Mouse (Mus musculus) lung, postnatal 4 days (tissue): Measurements from ENCODE around the gene Ctcf.

Experiments
- DNase-seq, 2 experiments: peaks; one replicate each; pipeline ENCODE4 v3.0.0; 2021

Gene Ctcf

GRCm38 (mm10) chr8:105657641-105658040 is 21.3 kb downstream of the Ctcf start:
- DNase-seq, result no peak

- peak in 1 of 2 experiments; percentile 26 for DNase-seq
These were observed 24.8 kb downstream of the Ctcf start for GRCm38 (mm10) chr8:105661167-105661566.

GRCm38 (mm10) chr8:105677891-105678290 is 41.5 kb downstream of the Ctcf start:
- no peak for DNase-seq

- DNase-seq, result no peak
These were observed 49.0 kb downstream of the Ctcf start for GRCm38 (mm10) chr8:105685325-105685724.

GRCm38 (mm10) chr8:105685796-105686308 is 49.5 kb downstream of the Ctcf start, which contains the start of gene Carmil2:
Gene Carmil2, plus strand, starts transcription at chr8:105686274.
- DNase-seq, result peak; percentile 70 to 86

GRCm38 (mm10) chr8:105686551-105686950 is 50.2 kb downstream of the Ctcf start:
- no peak for DNase-seq

GRCm38 (mm10) chr8:105687512-105687911 is 51.1 kb downstream of the Ctcf start:
- no peak for DNase-seq

- no peak for DNase-seq
These were observed 51.9 kb downstream of the Ctcf start for GRCm38 (mm10) chr8:105688242-105688752.

GRCm38 (mm10) chr8:105689256-105689982 is 53.1 kb downstream of the Ctcf start:
- no peak for DNase-seq

- no peak for DNase-seq
These were observed 53.6 kb downstream of the Ctcf start for GRCm38 (mm10) chr8:105689983-105690360.

GRCm38 (mm10) chr8:105690978-105691377 is 54.6 kb downstream of the Ctcf start:
- DNase-seq, result no peak

- DNase-seq, result no peak
These were observed 56.2 kb downstream of the Ctcf start for GRCm38 (mm10) chr8:105692449-105693182.

GRCm38 (mm10) chr8:105693648-105694047 is 57.3 kb downstream of the Ctcf start:
- DNase-seq, result peak; percentile 73 to 80

- peak in 1 of 2 experiments; percentile 42 for DNase-seq
These were observed 57.9 kb downstream of the Ctcf start for GRCm38 (mm10) chr8:105694051-105694799.

GRCm38 (mm10) chr8:105695080-105695780 is 58.9 kb downstream of the Ctcf start:
- DNase-seq, result no peak

GRCm38 (mm10) chr8:105697196-105697780 is 60.9 kb downstream of the Ctcf start:
- no peak for DNase-seq

GRCm38 (mm10) chr8:105698734-105699133 is 62.4 kb downstream of the Ctcf start:
- DNase-seq, result no peak

- no peak for DNase-seq
These were observed 63.3 kb downstream of the Ctcf start for GRCm38 (mm10) chr8:105699488-105700215.

- peak; percentile 75 to 77 for DNase-seq
These were observed 64.2 kb downstream of the Ctcf start for GRCm38 (mm10) chr8:105700566-105700965.

- peak; percentile 95 to 97 for DNase-seq
These were observed 64.8 kb downstream of the Ctcf start, which contains the start of the genes Acd and Pard6a for GRCm38 (mm10) chr8:105700966-105701824. Gene Acd, minus strand, starts transcription at chr8:105701102. Gene Pard6a, plus strand, starts transcription at chr8:105701148.
